Mouse (Mus musculus) right cerebral cortex, adult 18-20 months (tissue): ENCODE results near the gene Tgfbi.

Experiments
- DNase-seq: peaks from one replicate; pipeline ENCODE4 v3.0.0; 2022; ENCODE audit warnings: mixed read lengths

Tgfbi gene

GRCm38 (mm10) chr13:56599511-56599910 lies 9.8 kb upstream of the Tgfbi start:
- DNase-seq, result no peak

- no peak for DNase-seq
These were observed 9.0 kb upstream of the Tgfbi start for GRCm38 (mm10) chr13:56600216-56600890.

- no peak for DNase-seq
These were observed 8.1 kb upstream of the Tgfbi start for GRCm38 (mm10) chr13:56601199-56601598.

- no peak for DNase-seq
These were observed 3.8 kb upstream of the Tgfbi start for GRCm38 (mm10) chr13:56605503-56605902.

- DNase-seq, result no peak
These were observed 2.6 kb upstream of the Tgfbi start for GRCm38 (mm10) chr13:56606724-56607123.

- no peak for DNase-seq
These were observed 2.1 kb upstream of the Tgfbi start for GRCm38 (mm10) chr13:56607225-56607624.

- DNase-seq, result no peak
These were observed 1.5 kb upstream of the Tgfbi start for GRCm38 (mm10) chr13:56607846-56608245.

- DNase-seq, result no peak
These were observed 1.8 kb downstream of the Tgfbi start for GRCm38 (mm10) chr13:56611129-56611528.

- DNase-seq, result no peak
These were observed 2.4 kb downstream of the Tgfbi start for GRCm38 (mm10) chr13:56611741-56612140.

- DNase-seq, result no peak
These were observed 3.0 kb downstream of the Tgfbi start for GRCm38 (mm10) chr13:56612331-56612730.

GRCm38 (mm10) chr13:56613366-56613998 lies 4.2 kb downstream of the Tgfbi start:
- DNase-seq, result no peak

GRCm38 (mm10) chr13:56614768-56615167 lies 5.4 kb downstream of the Tgfbi start:
- no peak for DNase-seq

GRCm38 (mm10) chr13:56615223-56615622 lies 5.9 kb downstream of the Tgfbi start:
- DNase-seq, result no peak

- no peak for DNase-seq
These were observed 6.5 kb downstream of the Tgfbi start for GRCm38 (mm10) chr13:56615864-56616263.

GRCm38 (mm10) chr13:56616386-56616785 lies 7.1 kb downstream of the Tgfbi start:
- no peak for DNase-seq

GRCm38 (mm10) chr13:56617197-56617596 lies 7.9 kb downstream of the Tgfbi start:
- no peak for DNase-seq

GRCm38 (mm10) chr13:56622201-56622757 lies 13.0 kb downstream of the Tgfbi start:
- no peak for DNase-seq

GRCm38 (mm10) chr13:56626524-56626923 lies 17.2 kb downstream of the Tgfbi start:
- no peak for DNase-seq

GRCm38 (mm10) chr13:56630081-56630480 lies 20.8 kb downstream of the Tgfbi start:
- no peak for DNase-seq

- DNase-seq, result no peak
These were observed 21.2 kb downstream of the Tgfbi start for GRCm38 (mm10) chr13:56630552-56630951.

GRCm38 (mm10) chr13:56631332-56631731 lies 22.0 kb downstream of the Tgfbi start:
- DNase-seq, result no peak

- no peak for DNase-seq
These were observed 24.9 kb downstream of the Tgfbi start for GRCm38 (mm10) chr13:56634139-56634615.

GRCm38 (mm10) chr13:56634920-56635319 lies 25.6 kb downstream of the Tgfbi start:
- no peak for DNase-seq

GRCm38 (mm10) chr13:56637027-56637426 lies 27.7 kb downstream of the Tgfbi start:
- DNase-seq, result no peak
